Mouse (Mus musculus): ENCODE data around the gene Oit3. TPM values are rescaled to one million over a fixed set of nuclear protein-coding genes. Genes with fewer than 3 reads are reported as not detected.
"Not testable (repeated sequence)": the region's sequence is repeated elsewhere in the genome, so short reads cannot be mapped to it uniquely, and the experiment has no call there.

Oit3 gene
- polyA plus RNA-seq, 1 experiment from 2014 or later = 2.8 TPM

- no peaks in the 10 kb centered on the region for H3K4me1 ChIP-seq (replicated peaks; ENCODE audit: control insufficient read depth, insufficient read depth, low read length)
- no peaks in the 10 kb centered on the region for H3K27me3 ChIP-seq (ENCODE audit: control insufficient read depth, insufficient read depth, low read depth, low read length)
- no peak for ATAC-seq (ENCODE audit: low read depth)
- 32% methylated on average over 4 of the region's 4 CpGs for WGBS
- H3K9ac ChIP-seq (ENCODE audit: low read length) = no peak overlapping the region
- H3K4me2 ChIP-seq (ENCODE audit: low read depth, low read length) = no peak overlapping the region
- H3K9me3 ChIP-seq (ENCODE audit: control insufficient read depth, low read length) = peaks cover 5% of the 10 kb centered on the region
- 0 out of 2 replicates have a peak, but pooled peaks cover 2% of the 10 kb centered on the region for H3K36me3 ChIP-seq (ENCODE audit: control insufficient read depth, insufficient read depth, low read length)
- no peak overlapping the region for H3K27ac ChIP-seq (ENCODE audit: low read length)
- H3K4me3 ChIP-seq (ENCODE audit: low read length) = no peak overlapping the region
Observed at GRCm38 (mm10) chr10:59391907-59392306, 49.7 kb downstream of the Oit3 start.

DNA sequence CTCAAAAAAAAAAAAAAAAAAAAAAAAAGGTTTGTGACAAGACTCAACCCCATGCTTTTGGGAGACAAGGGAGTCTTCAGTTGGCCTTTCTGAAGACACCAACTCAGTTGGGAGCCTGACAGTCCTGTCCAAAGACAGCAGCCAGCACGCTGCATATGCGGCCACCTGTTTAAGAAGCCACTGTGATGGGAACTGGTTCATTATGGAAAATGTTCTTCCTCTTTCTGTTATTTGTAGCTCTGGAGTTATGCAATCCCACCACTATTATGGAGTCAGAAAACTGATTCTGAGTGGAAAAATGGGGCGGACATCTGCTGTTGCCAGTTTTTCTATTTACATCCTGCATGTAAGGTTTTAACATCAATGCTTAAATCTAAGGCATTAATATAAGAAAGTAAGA lies 51.9 kb downstream of the Oit3 start:
- no peak for ATAC-seq (ENCODE audit: low read depth)
- Histone ChIP-seq H3K36me3 (ENCODE audit: control insufficient read depth, insufficient read depth, low read length) (0 out of 2 replicates have a peak, but pooled peaks cover 2% of the 10 kb centered on the region), H3K27me3 (ENCODE audit: control insufficient read depth, insufficient read depth, low read depth, low read length) (no peaks in the 10 kb centered on the region), H3K9me3 (ENCODE audit: control insufficient read depth, low read length) (peaks cover 5% of the 10 kb centered on the region), H3K9ac (ENCODE audit: low read length) (no peak overlapping the region), H3K27ac (ENCODE audit: low read length) (no peak overlapping the region), H3K4me3 (ENCODE audit: low read length) (no peak overlapping the region), H3K4me2 (ENCODE audit: low read depth, low read length) (no peak overlapping the region), H3K4me1 (replicated peaks; ENCODE audit: control insufficient read depth, insufficient read depth, low read length) (no peaks in the 10 kb centered on the region)
- WGBS = 95% methylated on average over 3 of the region's 3 CpGs

DNA sequence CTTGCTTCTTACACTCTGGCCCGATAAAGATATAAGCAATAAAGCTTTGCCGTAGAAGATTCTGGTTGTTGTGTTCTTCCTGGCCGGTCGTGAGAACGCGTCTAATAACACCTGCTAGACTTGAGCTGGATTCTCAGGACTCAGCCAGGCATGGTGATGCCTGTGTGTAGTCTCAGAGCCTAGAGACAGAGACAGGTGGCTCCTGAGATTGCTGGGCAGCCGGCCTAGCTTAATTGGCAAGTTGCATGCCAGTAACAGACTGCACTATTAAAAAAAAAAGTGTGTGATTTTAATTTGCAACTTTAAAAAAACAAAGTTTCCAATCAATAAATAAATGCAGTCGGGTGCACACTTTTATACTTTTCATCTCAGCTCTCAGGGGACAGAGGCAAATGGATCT lies 54.6 kb downstream of the Oit3 start:
- 87% methylated on average over 7 of the region's 8 CpGs for WGBS
- H3K36me3 ChIP-seq (ENCODE audit: control insufficient read depth, insufficient read depth, low read length) = 0 out of 2 replicates have a peak, but pooled peaks cover 2% of the 10 kb centered on the region
- H3K27me3 ChIP-seq (ENCODE audit: control insufficient read depth, insufficient read depth, low read depth, low read length) = no peaks in the 10 kb centered on the region
- no peak overlapping the region for H3K9ac ChIP-seq (ENCODE audit: low read length)
- no peaks in the 10 kb centered on the region for H3K4me1 ChIP-seq (replicated peaks; ENCODE audit: control insufficient read depth, insufficient read depth, low read length)
- H3K27ac ChIP-seq (ENCODE audit: low read length) = no peak overlapping the region
- H3K9me3 ChIP-seq (ENCODE audit: control insufficient read depth, low read length) = peaks cover 5% of the 10 kb centered on the region
- H3K4me3 ChIP-seq (ENCODE audit: low read length) = no peak overlapping the region
- no peak overlapping the region for H3K4me2 ChIP-seq (ENCODE audit: low read depth, low read length)
- ATAC-seq (ENCODE audit: low read depth) = no peak

DNA sequence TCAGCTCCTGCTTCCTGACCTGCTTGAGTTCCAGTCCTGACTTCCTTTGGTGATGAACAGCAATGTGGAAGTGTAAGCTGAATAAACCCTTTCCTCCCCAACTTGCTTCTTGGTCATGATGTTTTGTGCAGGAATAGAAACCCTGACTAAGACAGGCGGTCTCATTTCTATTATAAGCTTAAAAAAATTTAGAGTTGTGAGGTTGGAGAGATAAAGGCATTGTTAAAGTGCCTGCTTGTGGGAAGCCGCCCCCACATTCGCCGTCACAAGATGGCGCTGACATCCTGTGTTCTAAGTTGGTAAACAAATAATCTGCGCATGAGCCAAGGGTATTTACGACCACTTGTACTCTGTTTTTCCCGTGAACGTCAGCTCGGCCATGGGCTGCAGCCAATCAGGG lies 60.0 kb downstream of the Oit3 start:
- not testable (repeated sequence) for H3K4me2 ChIP-seq (ENCODE audit: low read depth, low read length); H3K36me3 ChIP-seq (ENCODE audit: control insufficient read depth, insufficient read depth, low read length); ATAC-seq (ENCODE audit: low read depth); H3K9me3 ChIP-seq (ENCODE audit: control insufficient read depth, low read length); H3K27me3 ChIP-seq (ENCODE audit: control insufficient read depth, insufficient read depth, low read depth, low read length); H3K9ac ChIP-seq (ENCODE audit: low read length); H3K4me3 ChIP-seq (ENCODE audit: low read length); H3K27ac ChIP-seq (ENCODE audit: low read length); H3K4me1 ChIP-seq (replicated peaks; ENCODE audit: control insufficient read depth, insufficient read depth, low read length)
- WGBS = 79% methylated on average over 5 of the region's 10 CpGs

DNA sequence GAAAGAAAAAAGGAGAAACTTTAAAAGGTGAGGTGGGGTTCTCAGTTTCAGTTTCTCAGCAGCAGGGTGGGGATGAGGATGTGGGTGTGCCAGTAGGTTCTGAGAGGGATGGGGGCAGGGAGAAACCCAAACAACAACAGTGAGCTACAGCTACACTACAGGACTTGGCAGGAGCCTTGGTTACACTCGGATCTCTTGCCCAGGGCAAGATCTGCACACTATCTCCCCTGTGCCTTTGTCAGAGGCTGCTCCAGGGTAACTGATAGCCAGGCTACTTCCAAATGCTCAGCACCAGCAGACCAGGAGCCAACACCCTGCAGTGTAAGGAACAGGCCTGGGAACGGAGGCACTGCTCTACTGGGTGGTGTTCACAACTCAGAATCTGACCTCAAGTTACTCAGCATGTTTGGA lies 61.2 kb downstream of the Oit3 start:
- 62% methylated on average over 2 of the region's 2 CpGs for WGBS

DNA sequence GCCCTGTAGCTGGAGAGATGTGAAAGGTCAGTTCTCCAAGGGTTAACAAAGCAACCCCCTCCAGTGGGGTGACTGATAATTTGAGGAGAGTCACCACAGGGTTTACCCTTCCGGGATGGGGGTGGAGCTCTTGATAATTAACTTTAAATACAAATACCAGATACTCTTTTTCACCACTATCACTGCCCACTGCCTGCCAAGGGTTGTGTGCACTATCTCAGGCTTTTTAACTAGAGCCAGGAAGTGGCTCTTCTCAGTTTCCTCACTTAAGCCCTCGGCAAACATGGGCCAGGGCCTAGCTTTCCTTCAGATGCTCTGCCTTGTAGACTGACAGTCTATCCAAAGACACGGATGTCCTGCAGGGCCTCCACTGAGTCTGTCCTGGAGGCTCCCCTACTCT lies 61.7 kb downstream of the Oit3 start:
- Histone ChIP-seq H3K4me1 (replicated peaks; ENCODE audit: control insufficient read depth, insufficient read depth, low read length) (no peaks in the 10 kb centered on the region; the same call in 1 of the 2 replicates), H3K4me3 (ENCODE audit: low read length) (no peak overlapping the region), H3K27ac (ENCODE audit: low read length) (no peak overlapping the region), H3K4me2 (ENCODE audit: low read depth, low read length) (no peak overlapping the region), H3K9ac (ENCODE audit: low read length) (no peak overlapping the region), H3K9me3 (ENCODE audit: control insufficient read depth, low read length) (no peaks in the 10 kb centered on the region), H3K27me3 (ENCODE audit: control insufficient read depth, insufficient read depth, low read depth, low read length) (no peaks in the 10 kb centered on the region), H3K36me3 (ENCODE audit: control insufficient read depth, insufficient read depth, low read length) (no peaks in the 10 kb centered on the region)
- ATAC-seq (ENCODE audit: low read depth) = no peak
- 18% methylated on average over 3 of the region's 3 CpGs for WGBS

More for the DNA sequence above, 61.2 kb downstream of the Oit3 start:
- Histone ChIP-seq H3K27me3 (ENCODE audit: control insufficient read depth, insufficient read depth, low read depth, low read length) (no peaks in the 10 kb centered on the region), H3K36me3 (ENCODE audit: control insufficient read depth, insufficient read depth, low read length) (no peaks in the 10 kb centered on the region), H3K9me3 (ENCODE audit: control insufficient read depth, low read length) (no peaks in the 10 kb centered on the region), H3K4me1 (replicated peaks; ENCODE audit: control insufficient read depth, insufficient read depth, low read length) (no peaks in the 10 kb centered on the region; the same call in 1 of the 2 replicates), H3K9ac (ENCODE audit: low read length) (no peak overlapping the region), H3K4me3 (ENCODE audit: low read length) (no peak overlapping the region), H3K27ac (ENCODE audit: low read length) (no peak overlapping the region), H3K4me2 (ENCODE audit: low read depth, low read length) (no peak overlapping the region)
- ATAC-seq (ENCODE audit: low read depth) = no peak

- WGBS = 88% methylated on average over 4 of the region's 4 CpGs
- no peak for ATAC-seq (ENCODE audit: low read depth)
- H3K9me3 ChIP-seq (ENCODE audit: control insufficient read depth, low read length) = no peaks in the 10 kb centered on the region
Observed at GRCm38 (mm10) chr10:59378728-59379127, 62.9 kb downstream of the Oit3 start.

GRCm38 (mm10) chr10:59377906-59378305 lies 63.7 kb downstream of the Oit3 start:
- H3K4me3 ChIP-seq (ENCODE audit: low read length) = no peak overlapping the region
- peak; percentile 72 for ATAC-seq (ENCODE audit: low read depth)
- no peaks in the 10 kb centered on the region; the same call in 1 of the 2 replicates for H3K4me1 ChIP-seq (replicated peaks; ENCODE audit: control insufficient read depth, insufficient read depth, low read length)
- H3K27me3 ChIP-seq (ENCODE audit: control insufficient read depth, insufficient read depth, low read depth, low read length) = no peaks in the 10 kb centered on the region
- 56% methylated on average over 10 of the region's 10 CpGs for WGBS
- peaks cover 10% of the 10 kb centered on the region; the same call in 1 of the 2 replicates for H3K36me3 ChIP-seq (ENCODE audit: control insufficient read depth, insufficient read depth, low read length)
- H3K9me3 ChIP-seq (ENCODE audit: control insufficient read depth, low read length) = no peaks in the 10 kb centered on the region
- H3K27ac ChIP-seq (ENCODE audit: low read length) = peak overlapping the region; percentile 55
- H3K4me2 ChIP-seq (ENCODE audit: low read depth, low read length) = no peak overlapping the region
- no peak overlapping the region for H3K9ac ChIP-seq (ENCODE audit: low read length)

More at GRCm38 (mm10) chr10:59378728-59379127, 62.9 kb downstream of the Oit3 start:
- no peaks in the 10 kb centered on the region; the same call in 1 of the 2 replicates for H3K4me1 ChIP-seq (replicated peaks; ENCODE audit: control insufficient read depth, insufficient read depth, low read length)
- H3K27ac ChIP-seq (ENCODE audit: low read length) = no peak overlapping the region
- no peak overlapping the region for H3K4me3 ChIP-seq (ENCODE audit: low read length)
- H3K36me3 ChIP-seq (ENCODE audit: control insufficient read depth, insufficient read depth, low read length) = peaks cover 4% of the 10 kb centered on the region; the same call in 1 of the 2 replicates
- H3K27me3 ChIP-seq (ENCODE audit: control insufficient read depth, insufficient read depth, low read depth, low read length) = no peaks in the 10 kb centered on the region
- H3K4me2 ChIP-seq (ENCODE audit: low read depth, low read length) = no peak overlapping the region
- H3K9ac ChIP-seq (ENCODE audit: low read length) = no peak overlapping the region

All from lung, embryonic 16.5 days (tissue).